Mouse (Mus musculus) olfactory bulb, adult 2 months (tissue): Measurements from ENCODE around the gene Stx8. TPM values are rescaled to one million over a fixed set of nuclear protein-coding genes. Genes with fewer than 3 reads are reported as not detected.

ENCODE experiments used
- H3K27ac ChIP-seq: fragments of 200-500 bp; 2 replicates; pipeline ENCODE4 v1.5.1; 2012; ENCODE audit warnings: low read depth, low read length; ENCODE audit not compliant: insufficient read depth
- H3K4me1 ChIP-seq: fragments of 200-500 bp; 2 replicates; pipeline ENCODE4 v1.6.1; 2012; ENCODE audit warnings: low read length; ENCODE audit not compliant: control insufficient read depth, insufficient read depth
- H3K4me3 ChIP-seq: fragments of 200-500 bp; 2 replicates; pipeline ENCODE4 v1.5.1; 2012; ENCODE audit warnings: mild to moderate bottlenecking, low read depth, low read length, moderate library complexity; ENCODE audit not compliant: insufficient read depth
- CTCF ChIP-seq: fragments of 200-500 bp; IDR thresholded peaks from 2 replicates; pipeline ENCODE4 v1.5.1; 2012; ENCODE audit warnings: low read depth, mild to moderate bottlenecking, low read length, moderate library complexity; ENCODE audit not compliant: insufficient read depth
- POLR2A ChIP-seq: fragments of 200-500 bp; IDR thresholded peaks from 2 replicates; pipeline ENCODE4 v1.6.1; 2012; ENCODE audit warnings: mild to moderate bottlenecking, low read depth, low read length, moderate library complexity; ENCODE audit not compliant: insufficient read depth
- WGBS: fragments of 180-500 bp; shearing (Covaris S2); methylation state at CpG from one replicate; pipeline ENCODE4 v1.1.7; 2018; 5-methylcytosine and 5-hydroxymethylcytosine counted together
- polyA plus RNA-seq: library from polyadenylated mRNA; stranded (reverse); fragments of >200 nt; gene quantifications from 2 replicates; pipeline ENCODE4 v1.2.4, GENCODE M21; 2012; ENCODE audit warnings: low replicate concordance; ENCODE audit not compliant: missing spikeins, insufficient read depth, insufficient read length

The Stx8 gene
- polyA plus RNA-seq, 1 experiment: not detected

GRCm38 (mm10) chr11:68177415-68177814 is 211.4 kb downstream of the Stx8 start:
- TF ChIP-seq POLR2A (no peak), CTCF (no peak)
- Histone ChIP-seq H3K4me3 (no peak overlapping the region), H3K4me1 (peaks cover 2% of the 10 kb centered on the region; the same call in 1 of the 2 replicates), H3K27ac (no peak overlapping the region)
- 92% methylated on average over 7 of the region's 7 CpGs for WGBS

- Histone ChIP-seq H3K27ac (no peak overlapping the region), H3K4me1 (peaks cover 6% of the 10 kb centered on the region; the same call in 1 of the 2 replicates), H3K4me3 (no peak overlapping the region)
- no peak for TF ChIP-seq POLR2A
- no peak for TF ChIP-seq CTCF
- 90% methylated on average over 3 of the region's 3 CpGs for WGBS
Observed at GRCm38 (mm10) chr11:68185647-68186046, 219.7 kb downstream of the Stx8 start.

- H3K4me3 ChIP-seq: no peak overlapping the region
- no peak overlapping the region for H3K27ac ChIP-seq
- TF ChIP-seq POLR2A (no peak), CTCF (no peak)
- WGBS: 83% methylated on average over 8 of the region's 8 CpGs
- peaks cover 6% of the 10 kb centered on the region; the same call in 1 of the 2 replicates for H3K4me1 ChIP-seq
Observed at GRCm38 (mm10) chr11:68187242-68187641, 221.2 kb downstream of the Stx8 start.

DNA sequence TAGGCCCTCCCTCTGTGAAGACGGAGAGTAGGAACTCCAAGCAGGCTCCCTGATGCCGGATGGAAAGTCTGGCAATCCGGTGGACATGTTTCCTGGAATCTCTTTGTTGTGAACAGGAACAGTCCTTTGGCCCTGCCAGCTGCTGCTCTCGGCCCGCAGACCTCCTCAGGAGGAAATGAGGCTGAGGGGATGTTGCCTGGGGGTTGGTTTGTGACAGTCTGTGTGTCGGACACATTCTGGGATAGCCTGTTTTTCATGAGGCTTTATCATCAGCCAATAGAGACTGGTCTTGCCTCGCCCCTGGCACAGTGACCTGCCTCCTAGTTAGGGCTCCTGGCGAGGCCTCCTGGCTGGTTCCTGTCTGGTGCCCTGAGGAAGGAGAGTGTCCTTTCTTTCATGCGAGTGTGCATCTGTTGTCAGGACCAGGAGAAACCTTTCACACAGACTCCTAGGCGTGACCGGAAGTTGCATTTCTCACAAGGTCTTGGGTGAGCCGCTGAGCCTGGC is 222.8 kb downstream of the Stx8 start:
- H3K27ac ChIP-seq: no peak overlapping the region
- H3K4me3 ChIP-seq: no peak overlapping the region
- H3K4me1 ChIP-seq: peaks cover 6% of the 10 kb centered on the region; the same call in 1 of the 2 replicates
- 89% methylated on average over 12 of the region's 12 CpGs for WGBS
- TF ChIP-seq CTCF (no peak), POLR2A (no peak)

GRCm38 (mm10) chr11:68190849-68191248 is 224.9 kb downstream of the Stx8 start:
- H3K27ac ChIP-seq: no peak overlapping the region
- 65% methylated on average over 5 of the region's 5 CpGs for WGBS
- H3K4me1 ChIP-seq: peaks cover 11% of the 10 kb centered on the region
- TF ChIP-seq CTCF: no peak
- H3K4me3 ChIP-seq: no peak overlapping the region

GRCm38 (mm10) chr11:68195168-68195567 is 229.2 kb downstream of the Stx8 start:
- Histone ChIP-seq H3K4me1 (peaks cover 11% of the 10 kb centered on the region), H3K27ac (no peak overlapping the region), H3K4me3 (no peak overlapping the region)
- no peak for TF ChIP-seq POLR2A
- no peak for TF ChIP-seq CTCF
- 83% methylated on average over 6 of the region's 6 CpGs for whole genome bisulfite sequencing

GRCm38 (mm10) chr11:68195693-68196176 is 229.7 kb downstream of the Stx8 start:
- no peak overlapping the region for H3K27ac ChIP-seq
- 79% methylated on average over 10 of the region's 10 CpGs for WGBS
- TF ChIP-seq CTCF (no peak), POLR2A (no peak)

GRCm38 (mm10) chr11:68196566-68196965 is 230.6 kb downstream of the Stx8 start:
- TF ChIP-seq POLR2A: no peak
- no peak for TF ChIP-seq CTCF
- H3K27ac ChIP-seq: no peak overlapping the region
- WGBS: 63% methylated on average over 6 of the region's 6 CpGs
- peaks cover 11% of the 10 kb centered on the region for H3K4me1 ChIP-seq
- H3K4me3 ChIP-seq: no peak overlapping the region

More at GRCm38 (mm10) chr11:68195693-68196176, 229.7 kb downstream of the Stx8 start:
- Histone ChIP-seq H3K4me1 (peaks cover 11% of the 10 kb centered on the region), H3K4me3 (no peak overlapping the region)

DNA sequence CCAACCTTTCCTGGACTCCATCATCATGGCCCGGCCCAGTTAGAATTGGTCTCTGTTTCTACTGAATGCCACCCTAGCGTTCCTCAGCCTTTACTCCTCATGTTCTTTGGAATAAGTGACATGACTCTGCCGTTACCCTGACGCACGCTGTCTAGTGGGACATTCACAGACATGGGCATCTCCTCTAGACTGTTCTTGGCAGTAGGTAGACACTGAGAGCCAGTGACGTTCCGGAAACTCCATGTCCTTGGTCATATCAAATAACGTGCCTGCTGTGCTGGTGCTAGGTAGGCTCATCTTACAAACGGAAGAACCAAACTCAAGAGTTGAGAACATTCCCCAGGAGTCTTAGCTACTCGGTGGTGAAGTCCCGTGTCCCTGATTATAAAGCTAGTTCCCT is 231.5 kb downstream of the Stx8 start:
- 96% methylated on average over 11 of the region's 11 CpGs for WGBS

More for the DNA sequence above, 231.5 kb downstream of the Stx8 start:
- Histone ChIP-seq H3K4me1 (peaks cover 11% of the 10 kb centered on the region), H3K27ac (no peak overlapping the region), H3K4me3 (no peak overlapping the region)
- TF ChIP-seq CTCF (no peak), POLR2A (no peak)
